Mouse (Mus musculus) ovary, postnatal 36 days (tissue): ENCODE measurements around the gene Fam114a1.

Experiments used
- DNase-seq: peaks from one replicate; pipeline ENCODE4 v3.0.0; 2022; ENCODE audit warnings: low spot score, mixed read lengths

Gene Fam114a1

DNA sequence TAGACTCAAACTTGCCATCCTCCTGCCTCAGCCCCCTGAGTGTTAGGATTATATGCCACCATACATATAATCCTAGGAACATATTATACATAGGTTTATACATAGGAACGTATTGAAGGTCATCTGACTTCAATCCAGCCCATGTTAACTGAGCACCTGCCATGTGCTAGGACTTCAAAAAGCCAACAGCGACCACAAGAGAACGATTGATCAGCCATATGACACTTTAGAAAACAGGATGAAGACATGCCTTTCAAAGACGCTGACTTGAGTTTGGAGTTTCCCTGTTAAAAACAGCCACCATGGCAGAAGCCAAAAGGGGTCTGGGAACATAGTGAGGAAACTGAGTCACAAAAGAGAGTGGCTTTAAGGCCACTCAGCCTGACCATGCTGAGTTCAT is 35.4 kb downstream of the Fam114a1 start:
- no peak for DNase-seq

DNA sequence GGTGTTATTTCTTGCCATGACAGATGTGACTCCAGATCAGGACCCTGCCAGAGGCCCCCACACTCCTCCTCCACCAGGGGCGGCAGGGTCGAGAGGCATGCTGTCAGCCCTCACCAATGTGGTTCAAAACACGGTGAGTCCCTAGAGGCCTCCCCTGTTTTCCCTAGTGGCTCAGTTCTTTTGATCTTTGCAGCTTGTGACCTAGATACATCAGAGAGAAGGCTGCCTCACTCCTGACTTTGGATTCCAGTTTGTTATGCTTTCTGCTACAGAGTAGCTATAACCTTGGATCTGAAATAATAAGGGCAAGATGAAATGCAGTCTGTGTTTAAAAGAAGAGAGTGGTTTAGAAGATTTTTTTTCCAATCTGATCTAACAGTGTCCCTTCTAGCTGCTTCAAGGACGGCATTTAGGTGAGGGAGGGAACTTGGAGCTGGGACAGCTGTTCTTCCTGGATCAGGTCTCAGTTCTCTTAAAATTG is 36.2 kb downstream of the Fam114a1 start:
- DNase-seq, result peak; percentile 28

DNA sequence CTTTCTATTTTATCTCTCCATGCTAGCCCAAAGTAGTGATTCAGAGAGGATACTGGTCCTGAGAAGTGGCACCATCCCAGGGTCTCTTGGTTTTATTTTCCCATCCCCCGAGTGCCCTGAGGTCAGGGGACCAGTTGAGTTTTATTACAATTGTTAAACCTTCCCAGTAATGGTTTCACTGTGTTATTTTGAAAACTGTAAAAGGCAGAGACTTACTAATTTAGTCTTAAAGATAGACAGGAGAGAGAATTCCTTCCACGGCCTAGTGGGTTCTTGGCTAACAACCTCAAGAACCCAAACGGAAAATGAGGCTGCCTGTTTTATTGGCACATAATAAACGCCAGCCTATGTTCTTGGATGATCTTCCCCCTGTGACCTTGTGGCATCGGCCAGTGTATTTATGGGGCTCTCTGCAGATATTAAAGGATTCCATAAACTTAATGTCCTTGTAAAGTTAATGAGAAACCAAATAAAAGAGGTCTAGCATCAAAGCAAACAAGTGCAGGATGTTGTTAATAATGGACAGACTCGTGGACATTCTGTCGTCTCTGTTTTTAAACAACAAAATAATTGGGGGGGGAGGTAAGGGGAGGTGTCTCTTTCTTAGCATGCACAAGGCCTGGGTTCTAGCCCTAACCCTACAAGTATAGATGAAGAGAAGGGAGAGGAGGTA is 42.2 kb downstream of the Fam114a1 start:
- DNase-seq, result no peak

DNA sequence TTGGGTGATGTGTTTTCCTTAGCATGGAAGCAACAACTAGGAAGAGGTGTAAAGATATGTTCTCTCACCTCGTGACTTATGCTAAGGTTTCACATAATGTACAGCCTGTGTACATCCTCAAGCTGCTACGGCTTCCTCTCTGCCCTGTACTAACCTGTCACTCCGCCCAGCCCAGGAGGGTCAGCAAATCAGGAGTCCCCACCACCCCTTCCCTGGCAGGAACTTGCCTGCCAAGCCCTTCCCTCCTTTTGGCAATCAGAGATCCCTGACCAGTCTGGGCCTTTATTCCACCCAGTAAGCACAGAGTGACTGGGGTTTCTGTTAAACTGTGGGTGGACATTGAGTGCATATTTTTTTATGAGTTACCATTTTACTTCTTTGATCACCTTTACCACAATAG is 45.6 kb downstream of the Fam114a1 start:
- no peak for DNase-seq

DNA sequence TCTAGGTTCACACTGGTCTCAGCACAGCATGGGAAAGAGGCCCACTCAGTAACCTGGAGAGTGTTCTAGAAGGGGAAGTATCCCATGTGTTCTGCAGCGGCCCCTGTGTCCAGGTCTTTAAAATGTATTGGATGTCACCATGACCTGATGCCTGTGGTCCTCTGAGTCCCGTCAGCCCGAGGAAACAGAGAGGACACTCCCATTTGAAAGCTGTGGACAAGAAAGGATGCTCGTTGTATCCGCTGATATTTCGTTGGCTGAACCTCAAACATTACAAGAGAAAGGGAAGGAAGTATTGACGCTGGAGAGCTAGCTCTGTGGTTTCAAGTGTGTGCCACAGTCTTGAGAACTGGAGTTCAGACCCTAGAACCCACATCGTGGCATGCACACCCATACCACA is 49.2 kb downstream of the Fam114a1 start:
- DNase-seq, result no peak

DNA sequence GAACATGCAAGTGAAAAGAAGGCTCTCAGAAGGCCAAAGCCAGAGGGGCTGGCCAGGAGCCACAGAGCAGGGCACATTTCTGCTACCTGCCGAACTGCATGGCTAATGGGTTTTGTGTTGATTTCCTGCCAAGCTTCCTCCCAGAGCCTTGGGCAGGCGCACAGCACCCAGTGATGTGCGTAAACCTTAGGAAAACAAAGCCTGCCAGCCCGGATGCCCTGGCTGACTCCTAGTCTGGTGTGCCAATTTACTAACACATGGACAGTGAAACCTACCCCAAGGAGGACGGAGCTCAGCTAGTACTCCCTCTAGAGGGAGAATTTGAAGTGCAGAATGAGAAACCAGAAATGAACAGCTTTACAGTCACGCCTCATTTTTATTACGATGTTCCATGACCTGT is 50.0 kb downstream of the Fam114a1 start:
- peak; percentile 45 for DNase-seq

DNA sequence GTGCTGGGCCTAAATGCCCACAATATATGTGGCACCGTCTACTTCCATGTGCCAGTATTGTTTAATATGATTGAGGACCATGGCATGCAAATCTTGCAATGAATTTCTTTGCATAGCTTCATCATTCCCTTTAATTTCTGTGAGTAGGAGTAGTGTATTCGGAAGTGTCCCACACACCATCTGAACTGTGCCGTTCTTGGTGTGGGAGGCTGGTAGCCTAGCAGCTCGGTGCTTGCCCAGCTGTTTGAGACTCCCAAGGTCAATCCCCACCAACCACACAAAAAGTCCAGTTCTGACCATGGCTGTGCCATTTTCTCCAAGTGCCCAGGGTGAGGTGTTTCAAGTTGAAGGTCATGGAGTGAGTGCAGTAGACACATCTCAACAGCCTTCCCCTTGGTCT is 52.1 kb downstream of the Fam114a1 start:
- no peak for DNase-seq

DNA sequence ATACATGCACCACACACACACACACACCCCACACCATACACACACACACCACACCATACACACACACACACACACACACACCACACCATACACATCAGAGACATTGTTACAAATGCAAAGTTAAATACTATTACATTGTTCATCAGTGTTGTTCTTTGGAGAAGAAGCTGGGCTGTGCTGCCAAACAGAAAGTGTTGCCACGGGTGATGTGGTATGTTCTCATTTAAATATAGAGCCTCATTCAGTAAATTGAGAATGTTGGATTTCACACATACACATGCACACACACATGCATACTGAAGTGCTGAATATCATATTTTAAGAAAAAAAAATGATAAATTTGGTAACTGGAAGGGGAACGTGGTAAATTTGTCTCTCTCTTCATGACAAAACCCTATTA is 54.8 kb downstream of the Fam114a1 start:
- no peak for DNase-seq

DNA sequence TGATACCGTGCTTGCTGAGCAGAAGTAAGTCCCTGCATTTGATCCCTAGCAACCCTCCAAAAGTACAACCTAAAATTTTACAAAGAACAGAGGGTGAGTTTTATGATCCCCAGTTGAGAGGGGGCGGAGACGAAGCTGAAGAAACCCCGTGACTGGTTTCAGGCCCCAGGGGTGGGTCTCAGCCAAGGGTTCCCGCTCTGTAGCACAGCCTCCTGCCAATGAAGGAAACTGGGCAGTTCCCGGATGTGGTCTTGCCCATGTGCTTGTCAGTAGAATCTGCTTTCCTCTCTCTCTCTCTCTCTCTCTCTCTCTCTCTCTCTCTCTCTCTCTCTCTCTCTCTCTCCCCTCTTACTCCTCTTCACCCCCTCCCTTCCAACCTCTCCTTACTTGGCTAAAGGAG is 56.0 kb downstream of the Fam114a1 start:
- DNase-seq, result no peak

DNA sequence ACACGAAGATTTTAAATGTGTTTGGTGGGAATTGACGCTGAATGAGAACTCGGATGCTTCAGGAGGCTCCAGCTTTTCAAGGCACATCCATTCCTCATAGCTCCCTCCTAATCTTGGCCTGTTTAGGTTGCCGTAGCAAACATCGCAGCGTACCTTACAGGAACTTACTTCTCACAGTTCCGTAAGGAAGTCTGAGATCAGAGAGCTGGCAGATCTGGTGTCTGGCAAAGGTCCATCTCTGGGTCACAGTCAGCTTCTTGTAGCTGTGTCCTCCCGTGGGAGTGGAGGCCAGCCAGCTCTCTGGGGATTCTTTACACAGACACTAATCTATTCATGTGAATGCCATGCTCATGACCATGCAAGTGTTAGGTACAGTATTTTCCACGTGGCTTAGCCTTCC is 56.9 kb downstream of the Fam114a1 start:
- DNase-seq, result no peak

DNA sequence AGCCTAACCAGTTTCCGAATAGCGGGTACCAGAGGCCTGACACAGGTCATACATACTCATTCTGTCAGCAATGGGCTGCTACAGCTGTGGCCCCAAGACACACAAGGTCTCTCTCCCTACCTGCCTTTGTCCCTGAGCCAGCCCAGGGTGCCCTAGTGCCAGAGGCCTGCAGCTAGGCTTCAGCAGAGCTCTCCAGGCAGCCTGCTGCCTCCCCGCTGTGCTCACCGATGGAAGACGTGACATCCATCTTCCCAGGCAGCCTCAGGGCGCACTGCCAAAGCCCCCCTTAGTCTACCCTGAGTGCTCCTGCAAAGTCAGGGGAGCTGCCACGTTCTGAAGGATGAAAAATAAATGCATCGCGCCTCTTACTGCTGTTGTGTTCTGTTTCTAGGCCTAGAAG is 58.1 kb downstream of the Fam114a1 start:
- DNase-seq, result peak; percentile 32

DNA sequence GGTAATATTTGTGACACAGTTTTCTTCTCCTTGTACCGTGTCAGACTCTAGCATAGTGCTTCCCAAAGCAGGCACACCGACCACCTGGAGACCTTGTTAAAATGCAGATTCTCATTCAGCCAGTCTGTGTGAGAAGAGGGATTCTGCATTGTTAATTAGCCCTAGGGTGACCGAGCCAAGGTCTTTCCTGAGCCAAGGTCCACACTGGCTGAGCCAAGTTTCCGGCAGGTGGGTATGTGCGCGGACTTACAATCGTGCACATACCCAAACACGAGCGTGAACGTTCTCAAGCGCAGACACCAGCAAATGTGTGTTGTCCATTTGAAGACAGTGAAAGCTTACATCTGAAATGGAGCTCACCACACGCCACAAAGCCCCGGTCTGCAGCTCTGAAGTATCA is 66.7 kb downstream of the Fam114a1 start:
- DNase-seq, result no peak

DNA sequence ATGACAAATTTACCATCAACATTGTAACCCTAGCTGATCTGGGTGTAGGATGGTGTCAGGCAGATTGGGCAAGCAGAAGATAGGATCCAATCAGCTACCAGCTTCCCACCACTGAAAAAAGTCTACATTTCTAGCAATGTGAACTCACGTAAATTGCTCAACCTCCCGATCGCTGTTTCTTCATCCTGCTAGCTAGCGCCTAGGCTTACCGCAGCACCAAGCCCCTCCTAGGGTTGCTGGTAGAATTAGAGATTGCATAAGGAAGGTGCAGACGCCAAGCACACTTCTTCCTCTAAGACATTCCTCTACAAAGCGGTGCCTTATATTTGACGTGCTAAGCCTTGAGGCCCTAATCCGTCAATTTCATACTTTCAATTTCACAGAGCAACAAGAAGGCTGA is 68.4 kb downstream of the Fam114a1 start:
- DNase-seq, result no peak

DNA sequence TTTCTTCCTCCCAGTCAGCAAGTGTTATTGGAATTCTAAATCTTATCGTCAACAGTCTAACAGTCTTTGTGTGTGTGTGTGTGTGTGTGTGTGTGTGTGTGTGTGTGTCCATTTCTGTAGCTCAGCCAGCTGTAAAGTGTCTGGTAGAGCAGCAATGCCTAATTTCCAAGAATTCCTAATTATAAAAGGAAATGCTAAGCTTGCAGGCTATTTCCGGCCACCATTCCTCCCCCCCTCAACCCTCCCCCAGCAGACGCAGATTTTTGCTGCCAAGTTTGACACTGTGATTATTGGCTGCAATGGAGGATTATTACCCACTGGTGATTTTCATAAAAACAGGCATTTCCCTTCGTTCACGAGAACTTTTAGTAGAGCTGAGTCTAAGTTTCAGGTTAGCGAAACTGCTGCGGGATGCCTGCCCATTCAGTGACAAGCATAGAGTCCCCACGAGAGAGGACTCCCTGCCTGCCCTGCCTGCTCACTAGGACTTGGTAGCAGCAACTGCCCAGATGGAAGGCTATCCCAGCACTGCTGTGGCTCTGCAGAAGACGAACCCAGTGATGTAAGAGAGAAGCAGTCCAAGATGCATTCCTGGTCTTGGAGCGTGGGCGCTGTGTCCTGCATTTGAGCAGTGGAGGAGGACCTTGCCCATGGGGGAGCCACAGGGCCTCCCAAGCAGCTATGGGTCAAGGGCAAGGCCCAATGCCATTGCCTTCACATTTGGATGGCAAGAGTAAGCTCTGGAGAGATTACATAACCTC is 69.1 kb downstream of the Fam114a1 start:
- DNase-seq, result peak; percentile 39

DNA sequence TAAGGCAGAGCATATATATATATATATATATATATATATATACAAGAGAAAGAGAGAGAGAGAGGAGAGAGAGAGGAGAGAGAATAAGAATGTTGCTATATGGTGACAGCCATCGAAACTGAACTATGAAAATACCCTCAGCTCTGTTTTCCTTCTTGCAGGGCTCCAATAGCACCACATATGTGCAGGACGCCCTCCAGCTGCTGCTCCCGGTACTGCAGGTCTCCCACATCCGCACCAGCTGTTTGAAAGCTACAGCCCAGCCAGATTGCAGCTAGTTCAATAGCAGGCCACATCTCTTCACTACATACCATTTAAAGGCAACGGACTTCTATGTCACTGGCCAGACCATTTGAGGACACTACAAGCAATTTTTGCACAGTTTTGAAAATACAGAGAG is 70.6 kb downstream of the Fam114a1 start:
- DNase-seq, result peak; percentile 28

DNA sequence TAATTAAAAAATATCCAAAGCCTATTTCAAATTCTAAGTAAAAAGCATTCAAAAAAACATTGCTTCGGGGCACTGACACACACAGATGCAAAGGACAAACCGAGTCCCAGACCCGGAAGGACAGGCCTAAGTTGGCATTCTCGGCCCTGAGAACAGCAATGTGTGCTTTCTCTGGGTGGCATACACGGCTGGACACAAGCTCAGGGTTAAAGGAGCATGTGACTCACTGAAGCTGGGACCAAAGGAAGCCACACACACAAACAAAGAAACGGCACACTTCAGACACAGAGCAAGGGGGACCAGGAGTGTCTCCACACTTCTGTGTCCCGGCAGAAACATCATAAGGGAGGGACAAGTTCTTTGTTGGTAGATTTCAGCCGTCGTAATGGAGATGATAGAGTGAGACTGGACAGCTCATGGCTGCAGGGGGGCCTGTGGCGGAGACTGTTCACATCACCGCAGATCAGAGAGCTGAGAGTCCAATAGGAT is 73.6 kb downstream of the Fam114a1 start:
- no peak for DNase-seq

DNA sequence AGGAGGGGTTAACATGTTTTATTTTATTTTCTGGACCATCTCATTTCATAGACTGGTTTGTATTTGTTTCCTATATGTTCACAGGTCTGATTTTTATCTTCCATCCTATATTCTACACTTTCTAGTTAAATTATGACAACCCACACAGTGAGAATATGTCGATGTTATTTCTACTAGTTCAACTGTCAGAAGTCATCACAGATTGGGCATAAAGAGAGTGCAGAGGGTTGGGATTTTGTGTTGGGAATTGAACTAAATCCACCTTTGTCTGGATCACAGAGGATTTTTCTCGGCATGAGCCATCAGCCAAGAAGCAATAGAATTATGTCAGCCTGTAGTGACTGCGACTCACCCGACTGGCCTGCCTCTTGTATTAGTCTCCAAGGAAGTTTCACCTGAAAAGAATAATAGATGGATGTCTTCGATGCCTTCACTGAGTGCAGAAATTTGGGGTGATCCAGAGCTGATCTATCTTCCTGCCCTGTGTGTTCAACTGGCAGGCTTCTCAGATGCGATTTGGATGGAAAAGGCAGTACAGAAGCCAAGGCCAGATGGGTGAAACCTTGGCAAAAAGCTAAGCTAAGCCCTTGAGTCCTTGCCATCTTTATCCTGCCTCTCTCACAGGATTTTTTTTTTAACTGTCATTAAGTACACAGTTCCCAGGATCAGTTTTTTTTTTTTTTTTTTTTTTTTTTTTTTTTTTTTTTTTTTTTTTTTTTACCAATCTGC is 75.9 kb downstream of the Fam114a1 start:
- DNase-seq, result no peak

DNA sequence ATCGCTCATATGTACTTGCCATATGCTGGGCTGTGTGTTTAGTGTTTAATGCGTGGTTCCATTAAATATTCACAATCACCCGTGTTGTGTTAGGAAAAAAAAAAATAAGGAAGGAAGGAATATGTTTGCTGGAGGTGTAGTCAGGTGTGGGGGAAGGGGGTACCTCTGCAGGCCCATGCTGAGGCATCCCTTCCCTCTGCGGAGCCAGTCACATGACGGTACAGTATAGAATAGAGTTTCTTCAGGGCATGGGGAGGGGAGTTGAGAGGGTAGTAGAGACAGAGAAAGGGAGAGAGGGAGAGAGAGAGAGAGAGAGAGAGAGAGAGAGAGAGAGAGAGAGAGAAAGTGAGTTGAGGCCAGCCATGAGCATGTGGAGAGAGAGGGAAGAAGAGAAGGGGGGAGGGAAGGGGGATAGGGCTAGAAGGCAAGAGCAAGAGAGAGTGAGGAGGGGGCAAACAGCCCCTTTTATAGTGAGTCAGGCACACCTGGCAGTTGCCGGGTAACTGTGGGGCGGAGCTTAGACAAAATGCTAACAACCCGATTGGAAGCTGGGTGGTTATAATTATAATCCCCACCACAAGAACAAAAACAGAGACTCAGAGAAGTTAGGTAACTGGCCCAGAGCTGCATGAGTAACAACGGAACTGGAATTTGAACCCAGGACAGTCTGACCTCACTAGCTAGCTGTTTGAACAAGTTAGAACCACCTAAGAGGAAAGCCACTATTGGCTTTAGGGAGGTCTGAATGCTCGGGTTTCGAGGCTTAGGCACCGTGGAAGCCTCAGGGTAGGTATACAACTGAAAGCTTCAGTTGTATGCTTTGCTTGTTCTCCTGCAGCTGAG is 76.8 kb downstream of the Fam114a1 start:
- DNase-seq, result no peak

DNA sequence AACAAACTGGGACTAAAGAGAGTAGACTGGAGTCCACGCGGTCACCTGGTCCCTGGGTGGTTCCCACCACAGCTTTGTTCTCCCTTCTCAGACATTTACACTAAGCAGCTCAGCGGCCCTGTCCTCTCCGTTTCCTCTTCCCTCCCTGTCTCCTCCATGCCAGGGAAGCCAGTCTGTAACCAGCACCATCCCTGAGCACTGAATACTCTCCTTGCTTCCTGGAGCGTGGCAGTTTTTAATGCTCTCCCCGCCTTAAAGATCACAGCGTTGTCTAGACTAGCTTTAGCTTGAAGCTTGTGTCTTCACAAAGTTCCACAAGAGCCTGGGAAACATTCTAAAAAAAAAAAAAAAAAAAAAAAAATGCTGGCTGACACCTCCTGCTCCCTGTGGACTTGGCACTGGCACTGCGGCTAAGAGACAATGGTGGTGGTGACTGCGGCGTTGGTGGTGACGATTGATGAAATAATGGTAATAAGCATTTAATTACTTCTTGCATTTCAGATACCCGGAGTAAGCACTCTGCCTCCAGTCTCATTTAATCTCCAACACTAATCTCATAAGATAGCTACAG is 77.5 kb downstream of the Fam114a1 start:
- no peak for DNase-seq

DNA sequence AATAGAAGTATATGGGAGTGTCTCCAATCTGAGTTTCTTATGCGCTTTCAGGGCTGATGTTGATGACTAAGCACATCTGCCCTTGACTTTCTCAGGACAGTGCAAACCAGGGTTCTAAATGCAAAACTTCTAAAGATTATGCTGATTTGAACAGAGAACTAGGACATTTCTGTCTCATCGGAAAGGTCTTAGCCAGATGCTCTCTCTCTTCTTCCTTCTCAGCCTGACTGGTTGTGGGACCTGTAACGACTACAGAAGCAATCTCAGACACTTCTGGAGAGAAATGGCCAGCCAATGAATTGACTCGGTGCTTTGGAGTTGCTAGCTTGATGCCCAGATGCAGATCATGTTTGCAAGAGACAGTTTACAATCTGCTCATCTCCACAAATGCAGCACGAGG is 80.0 kb downstream of the Fam114a1 start:
- no peak for DNase-seq

DNA sequence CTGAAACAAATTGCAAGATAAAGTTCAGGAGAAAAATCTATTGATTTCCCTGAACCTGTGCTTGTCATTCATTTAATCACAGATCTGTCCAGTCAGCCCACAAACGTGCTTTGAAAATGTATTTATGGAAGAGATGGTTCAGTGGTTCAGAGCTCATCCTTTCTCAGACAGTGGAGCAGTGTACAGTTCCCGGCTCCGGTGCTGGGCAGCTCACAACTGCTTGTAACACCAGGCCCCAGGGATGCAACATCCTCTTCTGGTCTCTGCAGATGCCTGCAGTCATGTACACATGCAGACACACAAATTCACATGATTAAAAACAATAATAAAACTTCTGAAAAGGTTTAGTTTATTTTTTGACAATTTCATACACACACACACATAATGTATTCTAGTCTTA is 81.6 kb downstream of the Fam114a1 start:
- no peak for DNase-seq

DNA sequence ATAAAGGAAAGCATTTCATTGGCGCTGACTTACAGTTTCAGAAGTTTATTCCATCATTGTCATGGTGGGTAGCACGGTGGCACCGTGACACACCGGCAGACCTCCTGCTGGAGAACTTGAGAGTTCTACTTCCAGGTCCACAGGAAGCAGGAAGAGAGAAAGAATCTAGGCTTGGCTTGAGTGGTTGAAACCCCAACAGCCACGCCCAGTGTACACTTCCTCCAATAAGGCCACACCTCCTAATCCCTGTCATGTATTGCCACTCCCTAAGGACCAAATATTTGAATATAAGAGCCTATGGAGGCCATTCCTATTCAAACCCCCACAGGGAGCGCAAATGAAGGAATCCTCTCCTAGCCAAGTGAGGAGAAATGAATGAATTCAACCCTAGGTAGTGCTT is 87.7 kb downstream of the Fam114a1 start:
- no peak for DNase-seq
